Mouse (Mus musculus) spleen, adult 12 weeks (tissue): ENCODE data around the gene AI413582.

Experiments
- DNase-seq: peaks from one replicate; pipeline ENCODE4 v3.0.0; 2022; ENCODE audit warnings: low spot score

AI413582 gene

DNA sequence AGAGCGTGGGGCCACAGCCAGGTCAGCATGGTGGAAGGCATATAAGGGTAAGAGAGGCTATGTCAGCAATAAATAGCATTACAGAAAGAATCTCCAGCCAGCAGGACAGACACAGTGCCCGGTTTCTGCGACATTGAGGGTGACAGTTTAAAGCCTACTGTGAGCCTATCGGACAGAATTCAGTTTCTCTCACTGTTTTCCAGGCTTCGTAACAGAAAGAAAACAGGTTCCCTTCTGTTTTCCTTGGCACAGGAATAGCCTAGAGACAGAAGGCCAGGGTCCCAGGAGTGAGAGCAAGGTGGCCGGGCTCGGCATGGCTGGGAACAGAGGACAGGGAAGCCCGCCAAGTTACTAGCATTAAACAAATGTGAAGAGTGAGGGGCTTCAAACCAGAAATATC, 14.3 kb upstream of the AI413582 start:
- no peak for DNase-seq

DNA sequence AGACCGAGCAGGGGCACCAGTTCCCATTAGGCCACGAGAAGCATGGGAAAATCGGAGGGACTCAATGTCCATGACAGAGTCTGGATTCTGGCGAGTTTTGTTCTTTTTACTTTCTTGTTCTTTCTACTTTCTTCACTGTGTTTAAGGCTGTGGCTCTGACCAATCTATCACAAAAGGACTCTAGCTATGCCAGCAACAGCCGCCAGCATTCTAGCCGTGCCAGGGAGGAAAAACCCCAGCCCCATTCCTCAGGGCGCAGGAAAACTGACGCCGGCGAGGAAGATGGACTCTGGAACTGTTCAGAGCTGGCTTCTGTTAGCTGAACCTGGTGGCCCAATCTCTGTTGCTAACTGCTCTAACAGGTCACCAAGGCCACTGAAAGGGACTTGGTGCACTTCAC, 12.9 kb upstream of the AI413582 start:
- no peak for DNase-seq

- DNase-seq, result no peak
Observed at GRCm38 (mm10) chr17:27577468-27577867, 11.9 kb upstream of the AI413582 start.

- DNase-seq, result no peak
Observed at GRCm38 (mm10) chr17:27576056-27576455, 10.5 kb upstream of the AI413582 start.

GRCm38 (mm10) chr17:27575116-27575776, 9.7 kb upstream of the AI413582 start:
- no peak for DNase-seq

GRCm38 (mm10) chr17:27574470-27575115, 9.0 kb upstream of the AI413582 start:
- no peak for DNase-seq

DNA sequence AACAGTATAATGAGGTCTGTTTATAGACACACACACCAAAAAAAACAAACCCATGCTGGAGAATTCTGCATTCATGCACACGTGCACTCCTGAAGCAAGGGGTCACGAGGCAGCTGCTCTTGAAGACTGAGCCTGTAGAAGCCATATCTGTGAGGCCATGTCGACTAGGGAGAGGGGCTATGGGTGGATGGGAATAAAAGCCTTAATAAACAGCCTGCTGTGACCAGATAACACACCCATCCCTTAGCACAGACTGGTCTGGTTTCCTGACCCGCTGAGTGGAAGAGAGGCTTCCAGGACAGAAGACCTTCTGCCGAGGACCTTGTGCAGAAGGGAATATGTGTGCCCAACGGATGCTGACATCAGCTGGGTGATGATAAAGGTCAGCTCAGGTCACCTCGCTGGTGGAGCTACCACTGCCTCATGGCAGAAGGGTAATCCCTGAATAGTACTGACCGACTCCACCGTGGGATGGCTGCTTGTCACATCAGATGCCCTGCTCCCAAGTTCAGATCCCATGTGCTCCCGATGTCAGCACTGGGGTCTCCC, 8.3 kb upstream of the AI413582 start:
- no peak for DNase-seq

- DNase-seq, result no peak
Observed at GRCm38 (mm10) chr17:27571315-27571714, 5.8 kb upstream of the AI413582 start.

DNA sequence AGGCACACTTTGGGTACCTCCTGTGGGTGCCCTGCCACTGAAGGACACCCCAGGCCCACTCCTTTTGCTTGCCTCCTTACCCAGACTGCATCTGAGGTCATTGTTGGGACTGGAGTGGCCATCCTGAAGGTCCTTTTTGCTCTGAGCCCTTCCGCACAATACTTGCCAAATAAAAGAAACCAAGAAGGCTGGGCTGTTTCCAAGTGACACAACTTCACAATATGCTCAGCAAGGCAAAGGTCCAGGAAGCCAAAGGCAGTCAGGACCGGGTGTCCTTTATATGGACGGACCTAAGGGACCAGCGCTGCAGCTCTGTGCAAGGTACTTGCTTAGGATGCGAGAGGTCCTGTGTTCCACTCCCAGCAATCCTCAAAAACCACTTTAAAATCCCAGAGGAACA, 2.7 kb upstream of the AI413582 start:
- DNase-seq, result no peak

- DNase-seq, result no peak
Observed at GRCm38 (mm10) chr17:27565942-27566267, 349 bp upstream of the AI413582 start.

DNA sequence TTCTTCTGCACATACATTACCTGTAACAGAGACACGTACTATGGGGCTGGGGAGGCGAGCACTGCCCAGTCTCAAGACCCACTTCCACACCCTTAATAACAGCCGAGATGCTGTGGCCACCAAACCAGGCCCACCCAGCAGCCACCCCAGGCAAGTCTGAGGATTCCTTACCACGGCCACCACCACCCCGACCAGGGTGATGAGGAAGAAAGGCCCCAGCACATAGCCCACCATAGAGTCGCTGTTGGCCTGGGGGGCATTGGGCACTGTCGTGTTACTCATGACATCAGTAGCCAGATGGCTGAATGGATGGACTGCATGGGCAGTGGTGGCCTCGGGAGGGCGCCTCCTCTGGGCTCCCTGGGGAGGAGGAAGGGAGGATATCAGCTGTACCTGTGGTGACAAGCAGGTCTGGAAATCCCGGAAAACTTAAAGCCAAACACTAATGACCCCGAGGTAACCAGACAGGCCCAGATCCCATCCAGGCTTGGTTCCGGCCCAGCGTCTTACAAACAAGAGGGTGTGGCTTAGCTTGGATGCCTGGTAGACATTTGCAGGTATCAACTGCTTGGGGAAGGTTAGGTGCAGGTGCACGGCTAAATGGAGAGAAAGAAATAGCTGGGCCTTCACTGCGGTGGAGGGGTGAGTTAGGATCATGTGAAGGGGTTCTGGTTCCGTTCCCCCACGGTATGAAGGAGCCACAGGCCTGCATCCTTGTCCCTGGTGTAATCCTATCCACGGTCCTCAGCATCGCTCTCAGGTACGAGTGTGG, 979 bp downstream of the AI413582 start:
- DNase-seq, result no peak

GRCm38 (mm10) chr17:27563771-27564244, 1.7 kb downstream of the AI413582 start:
- no peak for DNase-seq

DNA sequence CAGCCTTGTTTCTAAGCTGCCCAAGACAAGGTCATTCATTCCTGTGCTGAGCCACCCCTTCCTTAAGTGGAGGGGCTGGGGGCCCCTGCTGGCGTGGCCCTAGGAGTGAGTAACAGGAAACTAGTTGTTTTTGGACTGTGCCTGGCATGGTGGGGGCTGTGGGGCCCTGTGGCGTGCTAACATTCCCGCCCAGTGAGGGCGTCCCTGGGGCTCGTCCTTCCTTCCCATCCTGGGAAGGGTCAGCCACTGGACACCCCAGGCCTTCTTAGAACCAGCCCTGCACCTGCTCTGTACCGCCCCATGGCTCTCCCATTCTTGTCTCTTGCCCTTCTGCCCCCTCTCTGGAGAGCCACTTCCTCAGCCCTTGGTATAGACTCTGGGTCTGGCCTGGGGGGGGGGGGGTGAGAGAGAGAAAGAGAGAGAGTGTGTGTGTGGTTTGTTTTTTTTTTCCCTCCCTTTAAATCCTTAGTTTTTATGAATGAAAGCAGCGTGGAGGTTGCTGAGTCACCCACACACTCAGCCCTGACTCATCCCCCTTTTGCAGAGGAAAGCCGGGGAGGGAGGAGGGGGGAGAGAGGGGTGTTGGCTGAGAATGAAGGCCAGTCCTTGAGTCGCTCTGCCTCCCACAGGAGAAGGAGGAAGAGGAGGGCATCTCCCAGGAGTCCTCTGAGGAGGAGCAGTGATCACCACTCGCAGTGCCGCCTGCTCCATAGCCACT, 3.6 kb downstream of the AI413582 start:
- no peak for DNase-seq

DNA sequence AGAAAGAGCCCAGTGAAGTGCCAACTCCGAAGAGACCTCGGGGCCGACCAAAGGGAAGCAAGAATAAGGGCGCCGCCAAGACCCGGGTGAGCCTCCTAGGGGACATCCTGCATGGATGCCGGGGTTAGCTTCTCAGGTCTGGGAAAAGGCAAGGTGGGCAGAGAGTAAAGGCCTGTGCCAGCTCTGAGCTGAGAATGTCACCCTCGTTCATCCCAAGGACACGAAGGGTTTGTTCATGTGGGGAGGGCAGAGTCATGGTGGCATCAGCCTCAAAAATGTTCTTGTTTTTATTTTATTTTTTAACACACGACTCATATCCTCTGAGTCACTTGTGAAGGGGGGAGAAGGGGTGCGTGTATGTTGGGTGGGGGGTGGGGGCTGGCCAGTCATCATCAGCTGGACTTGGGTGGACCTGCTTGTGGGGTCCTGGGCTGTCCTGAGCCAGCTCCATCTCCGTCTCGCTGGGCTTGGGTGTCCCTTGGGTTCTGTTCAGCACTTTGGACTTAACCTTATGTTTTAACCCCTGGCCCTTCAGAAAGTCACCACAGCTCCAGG, 4.6 kb downstream of the AI413582 start:
- no peak for DNase-seq

DNA sequence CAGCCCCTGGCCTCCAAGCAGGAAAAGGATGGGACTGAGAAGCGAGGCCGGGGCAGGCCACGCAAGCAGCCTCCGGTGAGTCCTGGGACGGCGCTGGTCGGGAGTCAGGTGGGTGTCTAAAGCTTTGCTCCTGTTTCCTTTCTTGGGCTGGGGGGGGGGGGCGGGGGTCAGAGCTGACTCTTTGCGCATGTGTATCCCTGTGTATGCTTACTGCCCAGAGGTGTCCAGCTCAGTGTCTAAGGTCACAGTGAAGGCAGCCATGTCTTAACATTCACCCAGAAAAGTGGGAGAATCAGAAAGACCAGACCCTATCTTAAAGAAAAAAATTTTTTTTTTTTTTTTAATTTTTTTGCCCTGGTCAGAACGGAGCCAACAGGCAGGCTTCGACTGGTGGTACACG, 6.0 kb downstream of the AI413582 start:
- no peak for DNase-seq

DNA sequence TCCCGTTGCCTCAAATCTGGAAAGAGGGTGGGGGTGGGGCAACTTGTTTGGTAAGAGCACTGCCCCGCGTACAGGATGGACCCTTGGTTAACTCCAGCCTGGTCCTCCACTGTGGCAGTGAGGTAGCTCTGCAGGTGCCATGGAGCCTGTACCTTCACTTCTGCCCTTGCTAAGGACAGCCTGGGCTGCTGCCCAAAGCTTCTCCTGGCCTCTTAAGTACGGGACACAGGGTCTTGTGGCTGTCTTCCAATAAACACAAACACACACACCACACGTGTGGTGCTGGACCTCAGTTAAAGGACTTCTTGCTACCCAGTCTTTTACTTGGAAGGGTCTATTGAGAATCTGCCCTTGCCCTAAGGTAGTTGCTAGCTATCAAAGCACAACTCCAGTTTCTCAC, 6.7 kb downstream of the AI413582 start:
- no peak for DNase-seq

DNA sequence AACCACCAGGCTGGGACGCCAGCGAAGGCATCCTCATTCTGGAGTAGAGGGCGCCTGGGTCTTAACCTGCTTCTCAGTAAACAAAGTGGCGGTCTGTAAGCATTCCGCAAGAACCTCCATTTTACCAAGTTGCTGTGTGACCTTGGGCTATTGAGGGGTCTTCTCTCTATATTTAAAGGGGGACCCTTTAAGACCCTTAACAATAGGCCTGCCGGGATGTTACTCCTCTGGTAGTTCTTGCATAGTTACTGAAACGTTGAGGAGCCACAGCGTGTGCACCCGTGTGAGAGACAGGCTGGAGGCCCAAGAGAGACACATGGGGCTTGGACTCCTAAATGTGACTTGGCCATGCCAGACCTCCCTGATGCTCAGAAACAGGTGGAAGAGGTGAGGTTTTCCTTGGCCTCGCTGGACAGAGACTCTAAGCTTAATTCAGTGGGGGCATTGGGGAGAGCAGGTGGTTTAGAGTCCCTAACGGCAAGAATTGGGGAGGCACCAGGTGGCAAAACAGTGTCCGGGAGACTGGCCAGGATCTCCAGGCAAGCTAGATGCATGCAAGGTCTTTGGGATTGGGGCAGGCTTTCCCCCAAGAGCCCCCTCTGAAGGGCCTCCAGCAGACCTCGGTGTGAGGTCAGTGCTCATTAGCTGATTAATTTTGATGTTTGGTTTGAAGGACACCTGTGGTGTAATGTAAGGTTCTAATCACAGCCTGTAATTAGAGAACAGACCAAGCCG, 7.5 kb downstream of the AI413582 start:
- DNase-seq, result no peak

GRCm38 (mm10) chr17:27557181-27557926, 8.2 kb downstream of the AI413582 start:
- DNase-seq, result peak; percentile 27

GRCm38 (mm10) chr17:27556315-27557011, 9.1 kb downstream of the AI413582 start, which contains the start of gene Hmga1:
Gene Hmga1, plus strand, starts transcription at chr17:27556497.
- peak; percentile 81 for DNase-seq
